Mouse (Mus musculus): ENCODE results near the gene Mctp1. TPM values are rescaled to one million over a fixed set of nuclear protein-coding genes. Genes with fewer than 3 reads are reported as not detected.
"Not testable (repeated sequence)": the region's sequence is repeated elsewhere in the genome, so short reads cannot be mapped to it uniquely, and the experiment has no call there.

The Mctp1 gene
- total and polyA plus RNA-seq, 2 experiments from 2014 or later = 7.2 to 13.5 TPM

- Histone ChIP-seq H3K4me3 (ENCODE audit: low read depth, low read length) (no peak overlapping the region), H3K4me2 (ENCODE audit: low read depth) (no peak overlapping the region), H3K4me1 (ENCODE audit: insufficient read depth) (no peaks in the 10 kb centered on the region), H3K9me3 (ENCODE audit: low read length) (no peaks in the 10 kb centered on the region), H3K27ac (ENCODE audit: low read depth, low read length) (no peak overlapping the region), H3K27me3 (ENCODE audit: insufficient read depth, low read length) (no peaks in the 10 kb centered on the region), H3K36me3 (ENCODE audit: insufficient read depth) (no peaks in the 10 kb centered on the region), H3K9ac (no peak overlapping the region)
- no peak for DNase-seq
- TF ChIP-seq CTCF (IDR thresholded peaks at IDR 0.05; ENCODE audit: low read depth) = no peak
- 92% methylated on average over 4 of the region's 4 CpGs for WGBS
- no peak for ATAC-seq
Observed at GRCm38 (mm10) chr13:76567448-76567847, 183.1 kb downstream of the Mctp1 start.

DNA sequence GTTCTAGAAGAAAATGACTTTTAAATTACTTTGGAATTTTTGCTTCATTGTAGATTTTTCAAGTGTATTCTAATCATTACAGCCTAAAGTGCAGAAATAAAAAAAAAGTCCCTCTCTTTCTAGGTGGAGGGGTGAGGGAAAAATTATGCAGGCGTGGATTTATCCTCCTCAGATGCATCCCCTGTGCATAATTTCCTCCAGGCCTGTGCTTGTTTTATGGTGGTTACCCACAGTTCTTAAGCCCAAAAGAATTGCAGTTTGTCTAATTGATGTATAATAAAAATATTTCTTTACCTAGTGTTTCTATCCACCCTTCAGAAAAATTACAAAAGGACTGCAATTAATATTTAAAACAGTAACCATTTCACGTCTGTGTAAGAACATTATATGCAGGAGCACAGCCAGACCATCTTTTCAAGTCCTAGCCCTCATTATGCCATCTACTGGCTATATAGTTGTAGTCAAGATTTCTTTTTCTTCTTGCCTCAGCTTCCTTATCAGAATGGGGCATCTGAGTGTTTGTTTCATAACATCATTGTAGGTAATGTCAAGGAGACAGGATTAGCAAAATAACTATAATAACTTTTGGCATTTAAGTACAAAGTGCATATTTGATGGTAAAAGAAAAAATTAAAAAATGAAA lies 184.4 kb downstream of the Mctp1 start:
- DNase-seq (no peak), ATAC-seq (no peak)
- no peaks in the 10 kb centered on the region for H3K36me3 ChIP-seq (ENCODE audit: insufficient read depth)
- no peaks in the 10 kb centered on the region for H3K9me3 ChIP-seq (ENCODE audit: low read length)
- no peak overlapping the region for H3K4me2 ChIP-seq (ENCODE audit: low read depth)
- no peak for TF ChIP-seq CTCF (IDR thresholded peaks at IDR 0.05; ENCODE audit: low read depth)
- no peak overlapping the region for H3K4me3 ChIP-seq (ENCODE audit: low read depth, low read length)
- 56% methylated on average over 2 of the region's 2 CpGs for WGBS
- no peaks in the 10 kb centered on the region for H3K4me1 ChIP-seq (ENCODE audit: insufficient read depth)
- no peaks in the 10 kb centered on the region for H3K27me3 ChIP-seq (ENCODE audit: insufficient read depth, low read length)
- H3K27ac ChIP-seq (ENCODE audit: low read depth, low read length) = no peak overlapping the region
- no peak overlapping the region for H3K9ac ChIP-seq

DNA sequence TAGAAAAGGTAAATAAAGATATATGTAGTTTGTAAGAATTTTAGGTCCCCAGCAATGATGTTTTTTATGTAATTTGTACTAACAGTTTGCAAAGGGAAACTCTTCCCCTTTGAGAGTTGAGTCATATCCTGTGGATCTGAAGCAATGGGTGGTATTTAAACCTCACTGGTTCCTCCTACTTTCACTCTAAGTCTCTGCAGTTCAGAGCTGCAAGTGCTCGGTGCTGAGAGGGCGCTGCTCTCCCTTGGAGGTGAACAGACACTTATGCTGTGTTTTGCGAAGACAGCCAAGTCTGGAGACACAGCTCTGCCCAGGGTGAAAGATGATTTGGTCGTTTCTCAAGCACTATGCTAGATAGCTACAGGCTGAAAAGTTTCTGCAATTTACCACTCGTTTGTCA lies 195.1 kb downstream of the Mctp1 start:
- no peaks in the 10 kb centered on the region for H3K4me1 ChIP-seq (ENCODE audit: insufficient read depth)
- DNase-seq (no peak), ATAC-seq (no peak)
- H3K9ac ChIP-seq = no peak overlapping the region
- 39% methylated on average over 5 of the region's 5 CpGs for WGBS
- H3K36me3 ChIP-seq (ENCODE audit: insufficient read depth) = no peaks in the 10 kb centered on the region
- H3K9me3 ChIP-seq (ENCODE audit: low read length) = no peaks in the 10 kb centered on the region
- H3K4me3 ChIP-seq (ENCODE audit: low read depth, low read length) = no peak overlapping the region
- no peak overlapping the region for H3K27ac ChIP-seq (ENCODE audit: low read depth, low read length)
- H3K4me2 ChIP-seq (ENCODE audit: low read depth) = no peak overlapping the region
- no peaks in the 10 kb centered on the region for H3K27me3 ChIP-seq (ENCODE audit: insufficient read depth, low read length)
- TF ChIP-seq CTCF (IDR thresholded peaks at IDR 0.05; ENCODE audit: low read depth) = no peak

- Histone ChIP-seq H3K36me3 (ENCODE audit: insufficient read depth) (no peaks in the 10 kb centered on the region), H3K4me1 (ENCODE audit: insufficient read depth) (no peaks in the 10 kb centered on the region), H3K9ac (no peak overlapping the region), H3K4me3 (ENCODE audit: low read depth, low read length) (no peak overlapping the region), H3K9me3 (ENCODE audit: low read length) (no peaks in the 10 kb centered on the region), H3K27ac (ENCODE audit: low read depth, low read length) (no peak overlapping the region), H3K27me3 (ENCODE audit: insufficient read depth, low read length) (no peaks in the 10 kb centered on the region), H3K4me2 (ENCODE audit: low read depth) (no peak overlapping the region)
- no peak for ATAC-seq
- TF ChIP-seq CTCF (IDR thresholded peaks at IDR 0.05; ENCODE audit: low read depth) = no peak
- no peak for DNase-seq
- WGBS = 65% methylated on average over 3 of the region's 3 CpGs
Observed at GRCm38 (mm10) chr13:76585447-76585846, 201.1 kb downstream of the Mctp1 start.

DNA sequence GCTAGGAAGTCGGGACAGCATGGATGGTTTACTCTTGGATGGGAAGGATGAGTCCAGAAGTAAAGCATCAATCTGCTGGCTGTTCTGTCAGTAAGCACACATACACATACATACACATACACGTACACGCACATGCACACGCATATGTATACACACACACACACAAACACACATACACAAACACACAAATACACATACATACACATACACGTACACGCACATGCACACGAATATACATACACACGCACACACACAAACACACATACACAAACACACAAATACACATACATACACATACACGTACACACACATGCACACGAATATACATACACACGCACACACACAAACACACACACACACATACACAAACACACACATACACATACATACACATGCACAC lies 206.4 kb downstream of the Mctp1 start:
- not testable (repeated sequence) for H3K9me3 ChIP-seq (ENCODE audit: low read length); H3K4me2 ChIP-seq (ENCODE audit: low read depth); ATAC-seq; H3K36me3 ChIP-seq (ENCODE audit: insufficient read depth); H3K27me3 ChIP-seq (ENCODE audit: insufficient read depth, low read length); H3K4me1 ChIP-seq (ENCODE audit: insufficient read depth); DNase-seq; H3K9ac ChIP-seq; H3K4me3 ChIP-seq (ENCODE audit: low read depth, low read length); H3K27ac ChIP-seq (ENCODE audit: low read depth, low read length)
- 91% methylated on average over 11 of the region's 11 CpGs for WGBS

DNA sequence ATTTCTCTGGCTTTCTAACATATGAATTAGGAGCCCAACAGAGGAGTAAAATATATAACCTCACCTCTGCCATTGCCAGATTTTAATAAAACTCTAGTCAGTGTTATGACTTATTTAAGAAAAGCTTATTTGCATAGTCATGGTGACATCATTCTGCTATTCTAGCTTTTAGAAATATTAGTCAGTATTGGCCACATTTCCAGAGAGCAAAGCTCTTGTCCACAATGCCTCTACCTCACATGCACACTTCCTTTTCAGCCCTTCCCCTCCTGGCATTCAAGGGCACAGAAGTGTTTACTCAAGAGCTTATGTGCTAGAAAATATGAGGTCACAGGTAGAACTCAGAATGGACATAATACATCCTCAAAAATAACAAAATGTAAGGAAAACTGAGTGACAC lies 206.9 kb downstream of the Mctp1 start:
- no peaks in the 10 kb centered on the region for H3K9me3 ChIP-seq (ENCODE audit: low read length)
- H3K36me3 ChIP-seq (ENCODE audit: insufficient read depth) = no peaks in the 10 kb centered on the region
- ATAC-seq (no peak), DNase-seq (no peak)
- H3K27ac ChIP-seq (ENCODE audit: low read depth, low read length) = no peak overlapping the region
- H3K27me3 ChIP-seq (ENCODE audit: insufficient read depth, low read length) = no peaks in the 10 kb centered on the region
- no peaks in the 10 kb centered on the region for H3K4me1 ChIP-seq (ENCODE audit: insufficient read depth)
- no peak overlapping the region for H3K9ac ChIP-seq
- no peak for TF ChIP-seq CTCF (IDR thresholded peaks at IDR 0.05; ENCODE audit: low read depth)
- no peak overlapping the region for H3K4me3 ChIP-seq (ENCODE audit: low read depth, low read length)
- no peak overlapping the region for H3K4me2 ChIP-seq (ENCODE audit: low read depth)

- no peak for TF ChIP-seq CTCF (IDR thresholded peaks at IDR 0.05; ENCODE audit: low read depth)
- DNase-seq = no peak
Observed at GRCm38 (mm10) chr13:76591692-76592091, 207.4 kb downstream of the Mctp1 start.

More at GRCm38 (mm10) chr13:76591692-76592091, 207.4 kb downstream of the Mctp1 start:
- Histone ChIP-seq H3K27me3 (ENCODE audit: insufficient read depth, low read length) (no peaks in the 10 kb centered on the region), H3K9me3 (ENCODE audit: low read length) (no peaks in the 10 kb centered on the region), H3K27ac (ENCODE audit: low read depth, low read length) (no peak overlapping the region), H3K4me2 (ENCODE audit: low read depth) (no peak overlapping the region), H3K4me3 (ENCODE audit: low read depth, low read length) (no peak overlapping the region), H3K36me3 (ENCODE audit: insufficient read depth) (no peaks in the 10 kb centered on the region), H3K4me1 (ENCODE audit: insufficient read depth) (no peaks in the 10 kb centered on the region), H3K9ac (no peak overlapping the region)
- ATAC-seq = no peak
- 88% methylated on average over 1 of the region's 1 CpGs for WGBS

Data from forebrain, postnatal 0 days (tissue).